Mouse (Mus musculus): Measurements from ENCODE around the gene Fndc11. TPM values are rescaled to one million over a fixed set of nuclear protein-coding genes. Genes with fewer than 3 reads are reported as not detected.

Fndc11 gene
- polyA plus RNA-seq, 1 experiment, result 0.11 TPM

DNA sequence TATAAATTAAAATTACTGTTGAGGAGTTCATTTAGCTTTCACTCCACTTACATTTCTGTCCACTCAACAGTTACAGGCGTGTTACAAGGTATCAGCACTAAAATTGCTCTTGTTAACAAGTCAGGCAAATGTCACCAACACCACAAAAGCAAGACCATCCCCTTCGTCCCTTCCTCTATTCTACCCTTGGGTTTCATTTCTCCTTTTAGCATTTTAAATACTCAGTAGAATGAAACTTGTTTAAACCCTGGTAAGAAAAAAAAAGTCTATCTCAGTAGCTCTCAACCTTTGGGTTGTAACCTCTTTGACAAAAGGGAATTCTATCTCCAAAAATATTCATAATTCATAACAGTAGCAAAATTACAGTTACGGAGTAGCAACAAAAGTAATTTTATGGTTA, 26.8 kb upstream of the Fndc11 start:
- TF ChIP-seq CTCF (IDR thresholded peaks at IDR 0.05; ENCODE audit: borderline replicate concordance, extremely low read depth, insufficient read depth, insufficient read length), result no peak
- no peak for TF ChIP-seq POLR2A (IDR thresholded peaks at IDR 0.05; ENCODE audit: borderline replicate concordance, extremely low read depth, insufficient read depth, insufficient read length, poor library complexity, severe bottlenecking)
- DNase-seq (ENCODE audit: low read depth), result no peak

DNA sequence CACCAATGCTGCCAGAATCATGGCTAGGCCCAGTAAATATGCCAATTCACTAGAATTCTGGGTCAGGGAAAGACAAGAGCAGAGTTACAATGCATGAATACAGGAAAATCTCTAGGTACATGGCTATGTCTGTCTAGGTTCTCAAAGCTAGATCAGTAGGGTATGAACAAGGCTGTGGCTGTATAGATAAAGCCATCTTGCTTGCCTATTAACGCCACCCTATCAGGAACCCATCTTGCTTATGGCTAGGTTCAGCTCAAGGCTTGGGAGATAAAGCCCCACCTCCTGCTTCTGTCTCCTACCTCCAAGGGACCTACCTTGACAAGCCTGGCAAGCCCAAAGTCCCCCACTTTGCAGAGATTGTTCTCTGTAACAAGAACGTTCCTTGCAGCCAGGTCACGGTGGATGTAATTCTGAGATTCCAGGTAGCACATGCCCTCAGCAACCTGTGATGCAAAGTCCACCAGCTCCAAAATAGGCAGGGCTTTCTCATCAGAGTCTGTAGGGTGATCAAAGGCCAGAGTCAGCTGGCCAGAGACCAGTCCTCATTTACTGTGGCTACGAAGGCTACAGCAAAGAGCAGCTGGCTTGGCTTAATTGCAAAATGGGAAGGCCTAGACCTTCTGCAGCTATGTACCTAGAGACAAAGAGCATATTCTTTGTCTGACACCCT, 23.0 kb upstream of the Fndc11 start:
- no peak for DNase-seq (ENCODE audit: low read depth)
- TF ChIP-seq POLR2A (IDR thresholded peaks at IDR 0.05; ENCODE audit: borderline replicate concordance, extremely low read depth, insufficient read depth, insufficient read length, poor library complexity, severe bottlenecking), result no peak
- TF ChIP-seq CTCF (IDR thresholded peaks at IDR 0.05; ENCODE audit: borderline replicate concordance, extremely low read depth, insufficient read depth, insufficient read length), result no peak

DNA sequence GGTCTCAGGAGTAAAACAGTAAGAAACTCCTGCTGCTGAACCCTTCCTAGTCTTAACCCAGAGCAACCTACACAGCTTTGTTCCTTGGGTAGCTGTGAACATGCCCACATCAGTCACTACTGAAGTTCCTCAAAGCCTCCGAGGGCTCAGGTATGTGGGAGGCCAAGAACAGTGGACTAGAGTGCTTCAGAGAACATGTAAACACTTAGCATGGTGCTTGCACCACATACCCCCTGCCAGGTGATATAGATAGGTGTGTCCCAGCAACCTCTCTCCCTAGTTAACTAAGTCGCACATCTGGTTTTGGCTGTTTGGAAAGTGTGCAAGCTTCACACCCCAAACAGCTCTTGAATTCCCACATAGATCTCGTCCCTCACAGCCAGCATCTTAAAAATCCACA, 18.2 kb upstream of the Fndc11 start:
- no peak for TF ChIP-seq CTCF (IDR thresholded peaks at IDR 0.05; ENCODE audit: borderline replicate concordance, extremely low read depth, insufficient read depth, insufficient read length)
- TF ChIP-seq POLR2A (IDR thresholded peaks at IDR 0.05; ENCODE audit: borderline replicate concordance, extremely low read depth, insufficient read depth, insufficient read length, poor library complexity, severe bottlenecking), result no peak
- no peak for DNase-seq (ENCODE audit: low read depth)

DNA sequence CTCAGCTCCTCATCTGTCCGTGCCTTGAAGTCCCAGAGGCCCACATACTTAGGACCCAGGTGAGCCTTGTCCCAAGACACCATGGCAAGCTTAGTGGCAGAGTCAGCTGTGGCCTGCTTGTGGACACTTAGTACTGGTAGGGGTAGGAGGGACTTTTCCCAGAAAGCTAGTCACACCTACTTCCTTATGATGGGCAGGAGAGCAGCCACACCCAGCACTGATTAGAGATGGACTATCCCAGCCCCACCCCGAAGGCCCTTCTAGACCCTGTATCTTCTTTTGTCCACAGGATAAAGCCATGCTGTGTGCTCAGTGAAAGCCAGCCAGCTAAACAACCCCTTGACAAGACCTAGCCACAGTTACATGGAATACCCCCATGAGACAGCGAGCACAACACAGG, 17.4 kb upstream of the Fndc11 start, which contains the start of gene Ptk6:
Ptk6 (minus strand) TSS at position 368 of the 400 bp plus-strand sequence.
- no peak for DNase-seq (ENCODE audit: low read depth)
- TF ChIP-seq POLR2A (IDR thresholded peaks at IDR 0.05; ENCODE audit: borderline replicate concordance, extremely low read depth, insufficient read depth, insufficient read length, poor library complexity, severe bottlenecking) (no peak), CTCF (IDR thresholded peaks at IDR 0.05; ENCODE audit: borderline replicate concordance, extremely low read depth, insufficient read depth, insufficient read length) (no peak)

DNA sequence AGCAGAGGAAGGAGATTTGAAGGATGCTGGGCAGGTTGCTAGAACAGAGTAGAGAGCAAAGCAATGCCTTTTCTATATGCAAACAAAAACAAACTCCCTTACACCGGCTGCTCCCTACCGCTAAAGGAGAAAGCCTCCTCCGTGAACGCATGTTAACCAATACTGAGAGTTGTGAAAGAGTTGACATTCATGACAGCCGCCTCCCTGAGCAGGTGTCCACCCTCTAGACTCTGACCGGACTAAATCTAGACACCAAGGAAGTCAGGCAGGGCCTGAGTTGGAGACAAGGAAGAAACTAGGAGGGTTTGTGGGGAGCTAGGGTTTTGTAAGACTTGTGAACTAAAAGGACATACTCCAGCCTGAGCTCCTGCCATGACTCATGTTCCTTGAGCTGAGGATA, 16.9 kb upstream of the Fndc11 start:
- no peak for DNase-seq (ENCODE audit: low read depth)

DNA sequence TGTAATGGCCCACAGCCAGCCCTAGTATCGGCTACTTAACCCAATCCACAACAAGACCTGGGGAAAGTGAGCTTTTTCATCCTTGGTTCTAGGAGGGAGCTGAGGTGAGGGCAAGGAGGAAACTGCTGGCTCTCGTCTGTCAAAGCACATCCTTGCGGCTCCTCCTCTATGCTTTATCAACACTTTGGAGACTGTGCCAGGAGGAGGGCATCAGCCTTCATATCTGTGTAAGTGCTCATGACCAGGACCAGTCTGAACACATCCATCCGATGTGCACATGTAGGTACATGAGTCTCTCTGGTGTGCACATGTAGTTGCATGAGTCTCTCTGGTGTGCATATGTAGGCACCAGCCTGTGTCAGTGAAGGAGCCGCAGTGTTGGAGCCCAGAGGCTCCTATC, 14.1 kb upstream of the Fndc11 start:
- DNase-seq (ENCODE audit: low read depth), result no peak
- no peak for TF ChIP-seq CTCF (IDR thresholded peaks at IDR 0.05; ENCODE audit: borderline replicate concordance, extremely low read depth, insufficient read depth, insufficient read length)
- TF ChIP-seq POLR2A (IDR thresholded peaks at IDR 0.05; ENCODE audit: borderline replicate concordance, extremely low read depth, insufficient read depth, insufficient read length, poor library complexity, severe bottlenecking), result no peak

More for the DNA sequence above, 16.9 kb upstream of the Fndc11 start:
- TF ChIP-seq POLR2A (IDR thresholded peaks at IDR 0.05; ENCODE audit: borderline replicate concordance, extremely low read depth, insufficient read depth, insufficient read length, poor library complexity, severe bottlenecking), result no peak
- TF ChIP-seq CTCF (IDR thresholded peaks at IDR 0.05; ENCODE audit: borderline replicate concordance, extremely low read depth, insufficient read depth, insufficient read length), result no peak

DNA sequence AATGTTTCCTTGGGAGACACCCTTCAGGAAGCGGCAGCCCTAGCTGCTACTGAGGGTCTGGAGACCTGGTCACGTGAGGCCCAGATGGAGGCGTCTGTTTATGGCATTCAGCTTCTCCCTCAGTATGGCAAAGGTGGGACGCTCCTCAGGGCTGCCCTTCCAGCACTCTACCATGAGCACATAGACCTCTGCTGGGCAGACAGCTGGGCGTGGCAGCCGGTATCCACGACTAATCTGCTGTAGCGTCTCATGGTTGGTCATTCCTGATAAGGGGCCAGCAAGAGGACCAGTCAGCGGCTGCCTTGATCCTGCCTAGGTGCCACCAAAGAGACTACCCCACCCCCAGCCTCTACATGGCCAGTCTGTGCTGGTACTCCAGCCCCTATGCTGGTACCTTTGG, 13.7 kb upstream of the Fndc11 start:
- no peak for DNase-seq (ENCODE audit: low read depth)
- no peak for TF ChIP-seq POLR2A (IDR thresholded peaks at IDR 0.05; ENCODE audit: borderline replicate concordance, extremely low read depth, insufficient read depth, insufficient read length, poor library complexity, severe bottlenecking)
- TF ChIP-seq CTCF (IDR thresholded peaks at IDR 0.05; ENCODE audit: borderline replicate concordance, extremely low read depth, insufficient read depth, insufficient read length), result no peak

DNA sequence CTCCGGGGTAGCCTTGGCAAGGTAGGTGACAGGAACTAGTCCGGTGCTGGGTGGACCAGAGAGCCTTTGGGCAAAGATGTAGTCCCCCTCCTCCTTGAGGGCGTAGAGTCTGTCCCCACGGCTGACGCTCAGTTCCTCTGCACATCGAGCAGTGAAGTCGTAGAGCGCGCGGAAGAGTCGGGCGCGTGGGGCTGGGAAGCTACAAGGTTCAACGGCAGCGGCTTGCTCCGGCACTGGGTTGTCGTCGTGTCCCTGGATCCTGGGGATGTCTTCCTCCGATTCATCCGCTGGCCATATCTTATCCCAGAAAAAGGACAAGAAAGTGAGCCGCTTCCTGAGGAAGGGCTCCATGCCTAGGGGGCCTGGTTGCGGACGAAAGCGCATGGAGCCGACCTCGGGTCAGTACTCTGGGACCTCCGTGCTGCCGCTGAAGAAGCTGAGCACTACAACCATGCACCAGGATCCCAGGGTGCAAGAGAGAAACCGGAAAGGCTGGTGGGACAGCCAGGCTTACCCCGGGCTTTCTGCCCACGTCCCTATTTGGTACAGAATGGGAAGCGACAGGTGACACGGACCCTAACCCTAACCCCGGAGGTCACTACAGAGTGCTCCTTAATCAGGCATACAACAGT, 7.3 kb upstream of the Fndc11 start:
- DNase-seq (ENCODE audit: low read depth), result no peak
- TF ChIP-seq CTCF (IDR thresholded peaks at IDR 0.05; ENCODE audit: borderline replicate concordance, extremely low read depth, insufficient read depth, insufficient read length) (no peak), POLR2A (IDR thresholded peaks at IDR 0.05; ENCODE audit: borderline replicate concordance, extremely low read depth, insufficient read depth, insufficient read length, poor library complexity, severe bottlenecking) (no peak)

DNA sequence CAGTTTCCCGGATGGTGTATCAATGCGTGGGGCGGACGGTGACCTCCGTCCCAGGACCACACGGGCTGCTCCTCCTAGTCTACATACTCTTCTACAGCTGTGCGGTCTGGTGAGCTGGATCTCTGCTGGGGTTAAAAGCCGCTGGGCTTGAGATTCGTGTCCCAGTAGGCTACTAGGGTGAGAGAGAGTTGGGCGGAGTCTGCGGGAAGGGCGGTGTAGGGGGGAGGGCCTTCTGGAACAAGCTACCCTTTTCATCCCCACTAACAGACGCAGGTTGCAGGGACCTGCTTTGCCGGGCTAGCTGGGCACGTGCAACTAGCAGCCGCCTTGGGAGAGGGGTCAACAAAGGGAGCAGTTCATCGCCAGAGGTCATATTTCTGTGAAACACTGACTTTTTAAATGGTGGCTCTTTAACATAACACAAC, 6.8 kb upstream of the Fndc11 start, which contains the start of gene Srms:
Srms (minus strand) TSS at position 165 of the 425 bp plus-strand sequence.
- TF ChIP-seq POLR2A (IDR thresholded peaks at IDR 0.05; ENCODE audit: borderline replicate concordance, extremely low read depth, insufficient read depth, insufficient read length, poor library complexity, severe bottlenecking), result no peak
- no peak for TF ChIP-seq CTCF (IDR thresholded peaks at IDR 0.05; ENCODE audit: borderline replicate concordance, extremely low read depth, insufficient read depth, insufficient read length)
- DNase-seq (ENCODE audit: low read depth), result no peak

DNA sequence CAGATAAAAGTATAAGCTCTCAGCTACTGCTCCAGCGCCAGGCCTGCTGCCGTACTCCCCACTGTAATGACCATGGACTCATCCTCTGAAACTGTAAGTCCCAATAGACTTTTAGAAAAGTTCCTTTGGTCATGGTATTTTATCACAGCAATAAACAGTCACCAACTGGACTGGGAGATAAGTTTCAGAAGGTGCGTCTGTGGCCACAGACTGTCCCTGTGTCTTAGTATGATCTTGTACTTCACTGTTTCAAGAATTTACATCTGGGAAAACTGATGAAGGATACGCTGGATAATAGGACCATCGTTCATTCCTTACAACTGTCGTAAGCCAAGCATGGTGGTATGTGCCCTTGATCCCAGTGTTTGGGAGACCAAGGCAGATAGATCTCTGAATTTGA, 3.8 kb upstream of the Fndc11 start:
- no peak for TF ChIP-seq CTCF (IDR thresholded peaks at IDR 0.05; ENCODE audit: borderline replicate concordance, extremely low read depth, insufficient read depth, insufficient read length)
- TF ChIP-seq POLR2A (IDR thresholded peaks at IDR 0.05; ENCODE audit: borderline replicate concordance, extremely low read depth, insufficient read depth, insufficient read length, poor library complexity, severe bottlenecking), result no peak
- DNase-seq (ENCODE audit: low read depth), result no peak

DNA sequence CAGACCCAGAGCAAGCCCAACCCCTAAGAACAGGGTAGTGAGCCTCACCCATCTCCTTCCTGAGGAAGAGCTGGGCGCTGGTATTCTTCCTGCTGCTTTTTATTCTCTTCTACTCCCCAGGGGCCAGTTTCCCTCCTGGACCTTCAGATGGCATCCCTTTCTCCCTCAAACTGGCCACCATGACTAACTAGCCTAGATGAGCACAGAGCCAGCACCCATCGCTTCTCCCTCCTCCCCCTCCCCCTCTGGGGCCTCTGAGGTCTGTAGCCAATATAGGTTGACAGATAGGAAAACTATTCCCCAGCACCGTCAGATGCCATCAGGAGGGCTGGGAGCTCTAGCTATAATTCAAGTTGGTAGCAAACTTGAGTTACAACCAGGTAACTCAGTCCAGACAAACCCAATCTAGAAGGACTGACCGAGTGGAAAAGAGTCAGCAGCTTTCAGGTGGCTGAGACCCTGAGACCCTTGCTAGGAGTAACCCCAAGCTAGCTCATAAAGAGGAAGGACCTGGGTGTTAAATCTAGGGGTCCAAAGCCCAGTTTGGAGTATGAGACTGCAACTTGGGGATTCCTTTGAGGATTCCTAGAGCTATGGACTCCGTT, 830 bp upstream of the Fndc11 start:
- DNase-seq (ENCODE audit: low read depth), result no peak
- TF ChIP-seq CTCF (IDR thresholded peaks at IDR 0.05; ENCODE audit: borderline replicate concordance, extremely low read depth, insufficient read depth, insufficient read length) (no peak), POLR2A (IDR thresholded peaks at IDR 0.05; ENCODE audit: borderline replicate concordance, extremely low read depth, insufficient read depth, insufficient read length, poor library complexity, severe bottlenecking) (no peak)
